In genomic region chr12:86885746-86886145, GRCm38 (mm10) we compare ENCODE assay signal across 8 mouse cellular contexts. TPM values are rescaled to one million over a fixed set of nuclear protein-coding genes. Genes with fewer than 3 reads are reported as not detected.
DNase-seq lines count a peak whose midpoint lies in the region; ATAC-seq and TF ChIP-seq lines count a peak whose summit lies in the region.

No protein-coding gene starts in this region.

- peak overlapping the region; percentile 100 for H3K27ac ChIP-seq in heart, embryonic 11.5 days (ENCODE audit: low read depth, low read length)
- H3K27ac ChIP-seq in forebrain, postnatal 0 days (ENCODE audit: low read depth, low read length) = peak overlapping the region; percentile 99
- peak overlapping the region; percentile 57; the same call in 1 of the 2 replicates for H3K27ac ChIP-seq in liver, embryonic 15.5 days (replicated peaks)

- H3K27me3 ChIP-seq in heart, embryonic 11.5 days (ENCODE audit: control insufficient read depth, insufficient read depth, low read length) = no peaks in the 10 kb centered on the region
- no peaks in the 10 kb centered on the region for H3K27me3 ChIP-seq in E14TG2a.4 (ENCODE audit: insufficient read depth, low read length)
- H3K27me3 ChIP-seq in forebrain, postnatal 0 days (ENCODE audit: insufficient read depth, low read length) = no peaks in the 10 kb centered on the region
- H3K27me3 ChIP-seq in liver, embryonic 15.5 days = peaks cover 96% of the 10 kb centered on the region

- ATAC-seq in heart, embryonic 11.5 days (replicated peaks; ENCODE audit: insufficient number of reproducible peaks, low FRiP score, low TSS enrichment) = no peak
- ATAC-seq in forebrain, postnatal 0 days = no peak
- no peak for ATAC-seq in liver, embryonic 15.5 days (ENCODE audit: insufficient read depth)

- TF ChIP-seq CTCF in E14TG2a.4 (conservative IDR thresholded peaks at IDR 0.05; ENCODE audit: low read length) = no peak
- no peak for TF ChIP-seq CTCF in forebrain, postnatal 0 days (IDR thresholded peaks at IDR 0.05; ENCODE audit: low read depth)

- no peak for DNase-seq in heart, postnatal 4 days
- DNase-seq in forebrain, postnatal 0 days = no peak
- DNase-seq in urinary bladder, postnatal 36 days (ENCODE audit: low spot score in 2 of 2) = no peak
- no peak for DNase-seq in layer of hippocampus, postnatal 36 days
- no peak for DNase-seq in left cerebral cortex, postnatal 25 days (ENCODE audit: low spot score in 2 of 2)

- intact Hi-C loops in left cerebral cortex, postnatal 25 days (cut with DNase I) = loop anchor here (2.0 kb wide), 1 partner anchor 61 kb away; no protein-coding TSS in a partner anchor

- 16% methylated on average over 5 of the region's 5 CpGs for WGBS in heart, embryonic 11.5 days (ENCODE audit: insufficient replicate concordance)
- 22% methylated on average over 5 of the region's 5 CpGs for WGBS in forebrain, postnatal 0 days
- 44% methylated on average over 5 of the region's 5 CpGs for WGBS in liver, embryonic 15.5 days (ENCODE audit: insufficient replicate concordance)

- peaks cover 50% of the 10 kb centered on the region for H3K4me1 ChIP-seq in heart, embryonic 11.5 days (ENCODE audit: control insufficient read depth, insufficient read depth, low read length)
- H3K4me1 ChIP-seq in E14TG2a.4 (replicated peaks; ENCODE audit: low read depth, low read length) = peaks cover 62% of the 10 kb centered on the region
- peaks cover 47% of the 10 kb centered on the region for H3K4me1 ChIP-seq in forebrain, postnatal 0 days (ENCODE audit: insufficient read depth)
- H3K4me1 ChIP-seq in liver, embryonic 15.5 days (replicated peaks) = peaks cover 67% of the 10 kb centered on the region

- peak overlapping the region; percentile 96 for H3K4me2 ChIP-seq in heart, embryonic 11.5 days
- peak overlapping the region; percentile 87 for H3K4me2 ChIP-seq in forebrain, postnatal 0 days (ENCODE audit: low read depth)
- no peak overlapping the region for H3K4me2 ChIP-seq in liver, embryonic 15.5 days

- no peaks in the 10 kb centered on the region for H3K9me3 ChIP-seq in heart, embryonic 11.5 days (replicated peaks; ENCODE audit: control insufficient read depth, low read length)
- H3K9me3 ChIP-seq in E14TG2a.4 (ENCODE audit: low read length) = no peaks in the 10 kb centered on the region
- no peaks in the 10 kb centered on the region for H3K9me3 ChIP-seq in forebrain, postnatal 0 days (ENCODE audit: low read length)
- no peaks in the 10 kb centered on the region for H3K9me3 ChIP-seq in liver, embryonic 15.5 days (replicated peaks)

- H3K9ac ChIP-seq in heart, embryonic 11.5 days (ENCODE audit: low read depth, low read length) = peak overlapping the region; percentile 63
- H3K9ac ChIP-seq in forebrain, postnatal 0 days = no peak overlapping the region
- no peak overlapping the region for H3K9ac ChIP-seq in liver, embryonic 15.5 days

- 0 out of 2 replicates have a peak overlapping the region, but pooled peaks have one; percentile 98 for H3K4me3 ChIP-seq in heart, embryonic 11.5 days (ENCODE audit: low read depth, low read length)
- H3K4me3 ChIP-seq in E14TG2a.4 (replicated peaks; ENCODE audit: low read length) = peak overlapping the region; percentile 70
- H3K4me3 ChIP-seq in forebrain, postnatal 0 days (ENCODE audit: low read depth, low read length) = peak overlapping the region; percentile 87
- no peak overlapping the region for H3K4me3 ChIP-seq in liver, embryonic 15.5 days (replicated peaks)

- no peaks in the 10 kb centered on the region for H3K36me3 ChIP-seq in heart, embryonic 11.5 days (ENCODE audit: control insufficient read depth, insufficient read depth, low read length)
- peaks cover 19% of the 10 kb centered on the region for H3K36me3 ChIP-seq in E14TG2a.4 (ENCODE audit: insufficient read depth, low read length)
- peaks cover 5% of the 10 kb centered on the region for H3K36me3 ChIP-seq in forebrain, postnatal 0 days (ENCODE audit: insufficient read depth)
- H3K36me3 ChIP-seq in liver, embryonic 15.5 days (replicated peaks) = no peaks in the 10 kb centered on the region

RNA-seq across cellular contexts. Expression of gene Irf2bpl, which starts 1.1 kb away (rescaled TPM):
- 18.9 and 26.9 TPM in 2 replicates for polyA plus RNA-seq in heart, embryonic 11.5 days (2014; fragmentation: Nextera tagmentation; extraction: Ambion mirVana)
- 10 to 100 TPM; 85.8 to 86.2 TPM for total RNA-seq in heart, postnatal 4 days (2021)
- 134 and 161 TPM in 2 replicates for total RNA-seq in forebrain, postnatal 0 days (2014; rRNA removed)
- 86.3 and 95.7 TPM in 2 replicates for polyA plus RNA-seq in forebrain, postnatal 0 days (2015; fragmentation: Nextera tagmentation; extraction: Ambion mirVana)
- 2.8 and 3.1 TPM in 2 replicates for polyA plus RNA-seq in liver, embryonic 15.5 days (2015; fragmentation: Nextera tagmentation; extraction: Ambion mirVana)
- 10 to 100 TPM; 68.3 to 69.5 TPM for total RNA-seq in layer of hippocampus, postnatal 36 days (2021)
- 10 to 100 TPM; 61.9 to 78.7 TPM for total RNA-seq in left cerebral cortex, postnatal 25 days (2021)
